Mouse (Mus musculus) G1E (cell line): ENCODE results near the gene Errfi1. TPM values are rescaled to one million over a fixed set of nuclear protein-coding genes. Genes with fewer than 3 reads are reported as not detected.

Source experiments
- ATAC-seq: 2 replicates; pipeline ENCODE4 v1.8.0; 2016; ENCODE audit warnings: mild to moderate bottlenecking; ENCODE audit not compliant: insufficient number of reproducible peaks, poor library complexity, low FRiP score, severe bottlenecking; ENCODE audit errors: extremely low read depth
- DNase-seq: peaks from one replicate; pipeline ENCODE4 v3.0.0; 2012; ENCODE audit warnings: low spot score
- H3K27me3 ChIP-seq: 2 replicates; pipeline ENCODE4 v1.6.1; 2012; ENCODE audit warnings: mild to moderate bottlenecking, low read length, inconsistent platforms; ENCODE audit not compliant: insufficient read depth
- H3K36me3 ChIP-seq: replicated peaks from 2 replicates; pipeline ENCODE3; 2012; ENCODE audit warnings: mild to moderate bottlenecking, inconsistent platforms
- H3K4me1 ChIP-seq: 2 replicates; pipeline ENCODE4 v1.6.1; 2012; ENCODE audit warnings: low read depth, low read length, inconsistent platforms, mixed read lengths; ENCODE audit not compliant: insufficient read depth
- H3K4me3 ChIP-seq: 2 replicates; pipeline ENCODE4 v1.5.1; 2012; ENCODE audit warnings: low read depth, mild to moderate bottlenecking, inconsistent platforms, low read length, moderate library complexity, mixed read lengths
- H3K9me3 ChIP-seq: replicated peaks from 2 replicates; pipeline ENCODE4 v1.6.1; 2012; ENCODE audit warnings: inconsistent platforms
- CTCF ChIP-seq: IDR thresholded peaks from 2 replicates; pipeline ENCODE4 v1.5.1; 2012; ENCODE audit warnings: low read depth, low read length, inconsistent platforms, mixed read lengths
- GATA1 ChIP-seq: IDR thresholded peaks from 2 replicates; pipeline ENCODE4 v1.6.1; 2012; ENCODE audit warnings: borderline replicate concordance, low read length, inconsistent platforms, mixed read lengths
- GATA2 ChIP-seq: IDR thresholded peaks from 2 replicates; pipeline ENCODE4 v1.6.1; 2012; ENCODE audit warnings: low read depth, low read length, inconsistent platforms, borderline replicate concordance
- POLR2AphosphoS5 ChIP-seq: IDR thresholded peaks from 2 replicates; pipeline ENCODE4 v1.6.1; 2012; ENCODE audit warnings: low read depth, low read length, inconsistent platforms; ENCODE audit not compliant: insufficient replicate concordance
- TAL1 ChIP-seq: conservative IDR thresholded peaks from 2 replicates; pipeline ENCODE4 v1.6.1; 2012; ENCODE audit warnings: low read depth, low read length, inconsistent platforms, mixed read lengths
- polyA plus RNA-seq: library from polyadenylated mRNA; stranded (reverse); fragments of >175 nt; gene quantifications from 2 replicates; pipeline ENCODE4 v1.2.3, GENCODE M21; 2012
- total RNA-seq, 2 experiments: library from RNA; stranded (forward) in 1 of 2; stranded (reverse) in 1 of 2; fragments of 200-1000 nt in 1 of 2; fragments of >200 nt in 1 of 2; fragmentation: Nextera tagmentation in 1 of 2; gene quantifications; 2 replicates each; pipeline ENCODE4 v1.2.3; 2014 to 2017

The Errfi1 gene
- total and polyA plus RNA-seq, 3 experiments: 0.05 TPM; not detected in 2

GRCm38 (mm10) chr4:150865371-150865770 lies 11.7 kb downstream of the Errfi1 start:
- Histone ChIP-seq H3K4me1 (peaks cover 4% of the 10 kb centered on the region; the same call in 1 of the 2 replicates), H3K9me3 (no peaks in the 10 kb centered on the region), H3K4me3 (no peak overlapping the region), H3K27me3 (0 out of 2 replicates have a peak, but pooled peaks cover 2% of the 10 kb centered on the region), H3K36me3 (no peaks in the 10 kb centered on the region)
- DNase-seq (no peak), ATAC-seq (no peak)
- TF ChIP-seq GATA1: no peak
- no peak for TF ChIP-seq POLR2AphosphoS5
- no peak for TF ChIP-seq CTCF
- no peak for TF ChIP-seq GATA2
- TF ChIP-seq TAL1: no peak

- Histone ChIP-seq H3K27me3 (0 out of 2 replicates have a peak, but pooled peaks cover 2% of the 10 kb centered on the region), H3K36me3 (no peaks in the 10 kb centered on the region), H3K4me1 (peaks cover 4% of the 10 kb centered on the region; the same call in 1 of the 2 replicates), H3K9me3 (no peaks in the 10 kb centered on the region), H3K4me3 (no peak overlapping the region)
- no peak for ATAC-seq
- DNase-seq: no peak
- no peak for TF ChIP-seq GATA1
- TF ChIP-seq CTCF: no peak
- TF ChIP-seq GATA2: no peak
- no peak for TF ChIP-seq TAL1
- TF ChIP-seq POLR2AphosphoS5: no peak
These were observed 12.3 kb downstream of the Errfi1 start for GRCm38 (mm10) chr4:150866069-150866468.

GRCm38 (mm10) chr4:150866494-150866893 lies 12.8 kb downstream of the Errfi1 start:
- Histone ChIP-seq H3K36me3 (no peaks in the 10 kb centered on the region), H3K4me3 (no peak overlapping the region), H3K9me3 (no peaks in the 10 kb centered on the region), H3K27me3 (peaks cover 2% of the 10 kb centered on the region; the same call in 1 of the 2 replicates), H3K4me1 (peaks cover 4% of the 10 kb centered on the region; the same call in 1 of the 2 replicates)
- ATAC-seq (no peak), DNase-seq (no peak)
- TF ChIP-seq TAL1 (no peak), GATA2 (no peak), CTCF (no peak), GATA1 (no peak)

- Histone ChIP-seq H3K27me3 (peaks cover 11% of the 10 kb centered on the region), H3K9me3 (no peaks in the 10 kb centered on the region), H3K4me1 (peaks cover 2% of the 10 kb centered on the region; the same call in 1 of the 2 replicates), H3K36me3 (no peaks in the 10 kb centered on the region), H3K4me3 (no peak overlapping the region)
- no peak for TF ChIP-seq POLR2AphosphoS5
- no peak for TF ChIP-seq GATA1
- TF ChIP-seq CTCF: no peak
- TF ChIP-seq TAL1: no peak
- TF ChIP-seq GATA2: no peak
- DNase-seq: no peak
- ATAC-seq: no peak
These were observed 14.4 kb downstream of the Errfi1 start for GRCm38 (mm10) chr4:150868161-150868560.

GRCm38 (mm10) chr4:150868859-150869258 lies 15.1 kb downstream of the Errfi1 start:
- Histone ChIP-seq H3K4me1 (peaks cover 2% of the 10 kb centered on the region; the same call in 1 of the 2 replicates), H3K27me3 (peaks cover 11% of the 10 kb centered on the region), H3K36me3 (no peaks in the 10 kb centered on the region), H3K9me3 (no peaks in the 10 kb centered on the region), H3K4me3 (no peak overlapping the region)
- DNase-seq (no peak), ATAC-seq (no peak)
- TF ChIP-seq GATA2: no peak
- TF ChIP-seq GATA1: no peak
- TF ChIP-seq POLR2AphosphoS5: no peak
- TF ChIP-seq TAL1: no peak
- TF ChIP-seq CTCF: no peak

DNA sequence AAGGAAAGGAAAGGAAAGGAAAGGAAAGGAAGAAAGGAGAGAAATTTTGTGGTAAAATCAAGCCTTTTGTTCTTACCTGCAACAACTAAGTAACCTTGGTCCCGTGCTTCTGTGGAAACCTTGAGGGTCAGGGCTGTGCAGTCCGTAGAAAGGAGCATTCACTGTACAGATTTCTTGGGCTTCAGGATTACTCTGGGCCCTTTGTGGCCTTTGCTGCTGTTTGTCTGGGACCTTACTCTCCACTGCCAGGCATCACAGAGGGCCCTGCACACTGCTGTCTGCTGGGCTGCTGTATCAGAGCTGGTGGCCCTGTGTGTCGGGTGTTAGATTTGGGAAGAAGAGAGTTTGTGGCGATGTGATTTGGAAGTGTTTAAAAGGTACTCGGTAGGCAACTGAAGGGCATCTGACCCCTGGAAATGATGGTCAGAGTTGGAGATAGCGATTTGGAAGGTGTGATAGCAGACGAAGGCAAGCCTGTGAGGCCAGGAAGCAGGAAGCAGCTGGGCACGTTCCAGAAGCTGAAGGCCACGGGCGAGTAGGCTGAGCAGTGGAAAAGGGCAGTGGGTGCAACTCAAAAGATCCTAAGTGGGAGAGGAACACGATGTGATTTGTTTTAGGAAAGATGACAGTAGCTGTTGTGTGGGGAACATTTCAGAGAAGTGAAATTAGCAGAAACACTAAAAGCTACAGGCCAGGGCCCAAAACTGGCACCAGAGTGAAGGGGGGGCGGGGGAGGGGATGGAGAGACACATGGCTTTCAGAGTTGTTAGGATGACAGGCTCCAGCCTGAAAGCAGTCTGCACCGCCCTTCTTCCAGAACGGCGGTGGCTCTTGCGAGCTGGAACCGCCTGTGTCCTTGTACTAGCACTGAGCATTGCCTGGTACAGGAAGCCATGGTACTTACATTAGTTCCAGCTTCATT lies 15.8 kb downstream of the Errfi1 start:
- DNase-seq: no peak
- H3K36me3 ChIP-seq: no peaks in the 10 kb centered on the region
- peaks cover 2% of the 10 kb centered on the region; the same call in 1 of the 2 replicates for H3K4me1 ChIP-seq
- ATAC-seq: no peak
- TF ChIP-seq CTCF (no peak), TAL1 (no peak)
- no peak overlapping the region for H3K4me3 ChIP-seq
- no peaks in the 10 kb centered on the region for H3K9me3 ChIP-seq
- peaks cover 9% of the 10 kb centered on the region for H3K27me3 ChIP-seq
